Mouse (Mus musculus): ENCODE measurements around the gene Sco1.
A peak's percentile ranks its signal among the peaks of the same experiment; 100 is the strongest.

Gene Sco1

DNA sequence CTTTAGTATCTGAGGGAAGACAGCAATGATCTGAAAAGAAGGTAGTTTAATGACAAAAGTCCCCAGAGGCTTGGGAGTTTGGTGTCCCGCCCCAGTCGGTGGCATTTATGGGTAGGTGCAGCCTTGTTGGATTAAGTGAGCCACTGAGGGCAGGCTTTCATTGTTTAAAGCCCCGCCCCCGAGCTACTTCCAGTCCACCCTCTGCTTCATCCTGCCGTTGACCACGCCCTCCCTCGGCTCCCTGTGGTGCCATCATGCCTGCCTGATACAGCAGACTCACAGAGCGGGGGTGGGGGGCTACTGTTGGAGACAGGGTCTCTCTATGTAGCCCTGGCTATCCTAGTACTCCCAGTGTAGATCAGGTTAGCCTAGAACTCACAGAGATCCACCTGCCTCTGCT is 9.5 kb upstream of the Sco1 start:
- no peak for DNase-seq (ENCODE audit: low spot score)

DNA sequence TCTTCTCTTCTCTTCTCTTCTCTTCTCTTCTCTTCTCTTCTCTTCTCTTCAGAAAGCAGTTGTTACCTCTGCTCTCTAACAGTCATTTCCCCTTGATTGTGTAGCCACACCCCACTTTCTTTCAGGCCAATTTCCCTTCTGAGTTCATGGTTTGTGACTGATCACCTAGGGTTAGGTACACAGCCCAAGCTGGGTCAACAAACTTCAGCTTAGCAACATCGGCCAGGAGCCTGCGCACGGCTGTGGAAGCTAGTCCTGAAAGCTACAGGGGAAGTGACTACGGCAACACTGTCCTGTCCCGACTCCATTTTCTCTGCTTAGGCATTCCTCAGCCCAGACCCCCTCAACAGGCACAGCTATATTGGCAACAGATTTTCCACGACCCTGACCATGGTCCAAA is 7.5 kb upstream of the Sco1 start:
- peak; percentile 37 for DNase-seq (ENCODE audit: low spot score)

GRCm38 (mm10) chr11:67047199-67047598 is 5.3 kb upstream of the Sco1 start:
- no peak for DNase-seq (ENCODE audit: low spot score)

- DNase-seq (ENCODE audit: low spot score), result no peak
These were observed 4.0 kb upstream of the Sco1 start for GRCm38 (mm10) chr11:67048496-67048895.

GRCm38 (mm10) chr11:67049256-67049655 is 3.2 kb upstream of the Sco1 start:
- no peak for DNase-seq (ENCODE audit: low spot score)

DNA sequence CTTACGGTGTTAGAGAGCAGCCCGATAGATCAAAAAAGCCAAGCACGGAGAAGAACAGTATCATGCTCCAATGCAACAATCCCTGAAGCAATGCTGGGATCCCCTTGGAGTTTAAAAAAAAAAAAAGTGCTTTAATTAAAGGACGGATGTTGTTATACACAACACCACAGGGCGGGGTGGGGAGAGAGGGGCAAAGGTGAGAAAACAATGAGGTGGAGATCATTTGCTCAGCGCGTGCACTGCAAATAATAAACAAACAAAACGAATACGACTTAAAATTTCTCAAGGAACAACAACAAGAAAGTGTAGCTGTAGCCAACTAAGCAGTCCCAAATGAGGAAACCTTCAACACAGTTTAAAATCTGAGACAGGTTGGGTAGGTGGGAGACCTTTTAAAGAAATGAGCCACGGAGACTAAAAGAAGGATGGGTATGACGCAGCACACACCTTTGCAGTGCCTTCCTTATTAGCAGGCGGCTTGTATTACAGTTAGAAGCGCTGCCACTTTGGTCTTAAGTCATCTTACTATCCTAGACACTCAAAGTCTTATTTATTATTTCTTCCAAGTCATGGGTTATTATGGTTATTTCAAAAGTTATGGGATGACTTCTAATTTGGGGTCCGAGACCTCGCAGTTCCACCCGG is 672 bp upstream of the Sco1 start:
- DNase-seq (ENCODE audit: low spot score), result no peak

GRCm38 (mm10) chr11:67054754-67055365 is 2.4 kb downstream of the Sco1 start:
- DNase-seq (ENCODE audit: low spot score), result no peak

GRCm38 (mm10) chr11:67061311-67061710 is 8.8 kb downstream of the Sco1 start:
- no peak for DNase-seq (ENCODE audit: low spot score)

DNA sequence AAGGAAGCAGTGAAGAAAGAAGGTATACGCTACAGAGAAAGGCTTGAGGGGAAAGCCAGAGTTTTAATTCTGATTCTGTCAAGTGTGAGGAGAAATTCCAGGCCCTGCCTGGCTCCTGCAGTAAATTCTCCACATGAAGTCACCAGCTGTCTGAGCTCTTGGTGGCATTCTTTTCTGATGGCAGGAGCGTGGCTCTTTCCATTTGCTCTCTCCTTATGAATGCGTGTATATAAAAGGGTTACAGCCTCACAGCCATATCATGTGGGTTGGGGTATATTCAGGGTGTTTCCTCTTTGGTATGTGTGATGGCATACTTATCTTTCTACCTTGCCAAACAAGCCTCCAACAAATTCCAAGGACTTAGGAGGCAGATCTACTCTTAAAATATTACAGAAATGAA is 10.3 kb downstream of the Sco1 start:
- DNase-seq (ENCODE audit: low spot score), result no peak

- DNase-seq (ENCODE audit: low spot score), result no peak
These were observed 15.3 kb downstream of the Sco1 start for GRCm38 (mm10) chr11:67067741-67068140.

- DNase-seq (ENCODE audit: low spot score), result no peak
These were observed 20.2 kb downstream of the Sco1 start for GRCm38 (mm10) chr11:67072615-67073130.

DNA sequence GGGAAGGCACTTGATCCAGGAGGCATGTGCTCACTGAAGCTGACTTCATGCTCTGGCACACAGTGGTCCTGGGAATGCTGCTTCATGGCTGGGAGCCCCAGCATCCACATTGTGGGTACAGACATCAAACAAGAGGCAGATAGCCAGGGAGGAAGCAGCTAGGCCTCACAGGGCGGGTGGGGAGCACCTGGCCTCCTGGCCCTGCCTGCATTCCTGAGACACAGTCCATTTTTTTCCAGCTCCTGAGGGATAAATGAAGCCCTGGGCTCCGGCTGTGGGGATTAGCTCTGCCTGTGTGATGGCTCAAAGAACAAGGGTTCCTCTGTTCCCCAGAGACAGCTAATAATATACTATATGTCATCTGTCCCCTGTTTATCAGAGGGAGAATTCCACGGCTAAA is 22.6 kb downstream of the Sco1 start:
- no peak for DNase-seq (ENCODE audit: low spot score)

DNA sequence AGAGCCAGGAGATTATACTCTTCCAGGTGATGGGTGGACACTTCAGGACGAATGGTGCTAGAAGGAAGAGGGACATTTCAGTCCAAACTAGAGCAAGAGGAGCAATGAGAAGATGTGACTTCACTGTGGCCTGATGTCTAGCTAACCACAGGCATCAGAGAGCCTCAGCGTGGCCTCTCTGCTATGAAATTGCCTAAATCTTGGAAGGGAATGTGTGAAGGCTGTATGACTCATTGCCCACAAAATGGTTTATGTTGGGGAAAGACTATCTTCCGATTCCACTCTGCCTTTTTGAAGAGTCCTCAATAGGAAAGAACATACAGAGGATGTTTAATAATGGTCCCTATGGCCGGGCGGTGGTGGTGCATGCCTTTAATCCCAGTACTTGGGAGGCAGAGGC is 24.3 kb downstream of the Sco1 start:
- no peak for DNase-seq (ENCODE audit: low spot score)

GRCm38 (mm10) chr11:67077435-67077834 is 25.0 kb downstream of the Sco1 start:
- no peak for DNase-seq (ENCODE audit: low spot score)

DNA sequence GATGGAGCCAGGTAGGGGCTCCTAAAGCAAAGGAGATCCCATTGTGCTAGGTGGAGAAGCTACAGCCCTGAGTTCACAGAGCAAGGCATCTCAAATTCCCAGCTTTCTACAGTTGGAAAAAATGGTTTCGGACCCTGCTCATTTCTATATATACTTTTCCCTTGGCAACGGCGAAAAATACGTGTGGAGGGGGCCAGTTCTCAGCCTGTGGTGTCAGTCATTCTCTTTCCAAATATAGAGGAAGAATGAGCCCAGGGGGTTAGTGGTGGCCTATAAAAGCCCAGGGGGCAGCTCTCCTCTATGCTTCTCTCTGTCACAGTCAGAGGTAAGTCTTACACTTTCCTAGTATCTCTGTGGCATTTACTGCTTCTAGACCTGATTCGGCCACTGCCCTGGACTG is 25.5 kb downstream of the Sco1 start, which contains the start of gene Myh3:
Gene Myh3, plus strand, starts transcription at position 301 of the 400 bp plus-strand sequence.
- DNase-seq (ENCODE audit: low spot score), result no peak

DNA sequence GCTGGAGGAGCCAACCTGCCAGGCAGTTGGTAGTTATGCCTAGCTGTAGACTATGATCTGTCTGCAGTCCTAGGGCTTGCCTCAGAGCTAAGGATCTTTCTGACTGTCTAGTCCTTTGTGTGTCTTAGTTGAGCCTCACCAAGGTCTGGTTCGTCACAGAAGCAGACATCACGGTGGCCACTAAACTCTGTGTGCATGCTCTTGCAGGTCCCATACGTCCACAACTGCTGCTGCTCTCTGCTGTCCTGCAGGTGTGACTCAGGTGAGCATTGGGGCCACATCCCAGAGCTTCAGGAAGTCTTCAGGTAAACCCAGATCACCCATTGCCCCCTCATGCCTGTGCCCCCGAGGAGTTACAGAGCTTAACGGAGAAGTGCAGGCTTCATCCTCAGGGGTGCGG is 26.4 kb downstream of the Sco1 start:
- DNase-seq (ENCODE audit: low spot score), result no peak

GRCm38 (mm10) chr11:67079740-67080139 is 27.3 kb downstream of the Sco1 start:
- no peak for DNase-seq (ENCODE audit: low spot score)

DNA sequence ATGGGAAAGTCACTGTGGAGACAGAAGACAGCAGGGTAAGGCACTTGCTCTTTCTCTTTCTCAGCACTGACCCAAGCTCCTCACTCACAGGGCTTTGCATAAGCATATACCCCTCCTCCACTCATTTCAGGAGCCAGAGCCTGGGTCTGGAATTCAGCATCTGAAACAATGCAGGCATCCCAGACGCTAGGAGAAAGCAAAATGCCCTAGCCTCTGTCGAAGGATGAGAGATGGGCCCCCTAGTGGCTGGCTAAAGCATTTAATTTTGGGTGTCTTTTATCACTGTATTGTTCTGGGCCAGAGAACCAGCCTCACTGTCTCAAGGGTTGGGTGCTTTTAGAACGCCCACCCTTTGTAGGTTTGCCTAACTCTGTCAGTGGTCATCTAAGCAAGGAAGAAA is 27.7 kb downstream of the Sco1 start:
- DNase-seq (ENCODE audit: low spot score), result peak; percentile 30

DNA sequence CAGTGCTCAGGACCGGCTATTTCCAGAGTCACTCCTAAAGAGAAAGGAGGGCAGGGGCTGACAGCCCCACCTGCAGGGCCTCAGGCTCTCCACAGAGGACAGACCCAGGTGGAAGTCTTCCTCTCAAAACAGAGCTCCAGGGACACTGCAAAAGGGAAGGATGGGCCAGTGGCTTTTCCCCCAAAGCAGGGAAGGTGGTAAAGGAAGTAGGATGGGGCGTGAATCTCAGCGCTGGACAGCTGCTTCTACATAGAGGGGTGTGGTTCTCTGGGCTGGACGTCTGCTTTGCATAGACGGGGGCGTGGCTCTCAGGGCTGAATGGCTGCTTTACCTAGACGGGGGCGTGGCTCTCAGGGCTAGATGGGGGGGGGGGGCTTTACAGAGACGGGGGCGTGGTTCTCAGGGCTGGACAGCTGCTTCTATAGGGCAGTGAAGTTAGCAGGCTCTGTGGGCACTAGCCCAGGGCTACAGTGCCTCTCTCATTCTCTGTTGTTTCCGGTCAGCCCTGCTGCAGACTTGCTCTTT is 28.7 kb downstream of the Sco1 start:
- peak; percentile 73 for DNase-seq (ENCODE audit: low spot score)

DNA sequence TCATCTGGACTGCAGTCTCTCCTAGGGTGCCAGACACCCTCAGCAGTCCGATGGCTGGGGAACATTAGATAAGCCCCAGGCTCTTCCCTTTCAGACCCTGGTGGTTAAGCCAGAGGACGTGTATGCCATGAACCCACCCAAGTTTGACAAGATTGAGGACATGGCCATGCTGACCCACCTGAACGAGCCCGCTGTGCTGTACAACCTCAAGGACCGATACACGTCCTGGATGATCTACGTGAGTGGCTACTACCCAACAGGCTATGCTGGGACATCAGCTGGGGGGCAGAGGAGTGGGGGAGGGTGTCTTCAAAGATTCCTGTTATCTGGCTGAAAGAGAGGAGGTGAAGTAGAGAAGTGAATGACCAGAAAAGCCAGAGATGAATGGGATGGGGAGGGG is 29.7 kb downstream of the Sco1 start:
- no peak for DNase-seq (ENCODE audit: low spot score)

DNA sequence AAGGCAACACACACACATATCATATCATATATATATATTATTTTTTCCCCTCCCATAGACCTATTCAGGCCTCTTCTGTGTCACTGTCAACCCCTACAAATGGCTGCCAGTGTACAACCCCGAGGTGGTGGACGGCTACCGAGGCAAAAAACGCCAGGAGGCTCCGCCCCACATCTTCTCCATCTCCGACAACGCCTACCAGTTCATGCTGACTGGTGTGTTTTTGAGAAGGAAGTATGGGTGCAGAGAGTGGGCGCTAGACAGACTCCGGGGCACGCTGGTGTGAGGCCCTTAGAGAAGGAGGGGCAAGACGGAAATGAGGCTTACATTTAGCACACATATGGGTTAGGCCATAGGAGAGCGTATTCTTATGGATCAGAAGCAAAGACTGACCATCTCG is 30.3 kb downstream of the Sco1 start:
- no peak for DNase-seq (ENCODE audit: low spot score)

GRCm38 (mm10) chr11:67083239-67083638 is 30.8 kb downstream of the Sco1 start:
- DNase-seq (ENCODE audit: low spot score), result no peak

- no peak for DNase-seq (ENCODE audit: low spot score)
These were observed 31.4 kb downstream of the Sco1 start for GRCm38 (mm10) chr11:67083712-67084340.

All from yolk sac, embryonic 10.5 days (tissue).